Mouse (Mus musculus) spleen, postnatal 10 days (tissue): ENCODE data around the gene Myo18a.
A peak's percentile ranks its signal among the peaks of the same experiment; 100 is the strongest.

Experiments
- DNase-seq, 2 experiments: peaks; one replicate each; pipeline ENCODE4 v3.0.0; 2021 to 2022; ENCODE audit warnings: low spot score in 2 of 2

The Myo18a gene

GRCm38 (mm10) chr11:77867419-77868083 is 104.5 kb downstream of the Myo18a start:
- no peak for DNase-seq

DNA sequence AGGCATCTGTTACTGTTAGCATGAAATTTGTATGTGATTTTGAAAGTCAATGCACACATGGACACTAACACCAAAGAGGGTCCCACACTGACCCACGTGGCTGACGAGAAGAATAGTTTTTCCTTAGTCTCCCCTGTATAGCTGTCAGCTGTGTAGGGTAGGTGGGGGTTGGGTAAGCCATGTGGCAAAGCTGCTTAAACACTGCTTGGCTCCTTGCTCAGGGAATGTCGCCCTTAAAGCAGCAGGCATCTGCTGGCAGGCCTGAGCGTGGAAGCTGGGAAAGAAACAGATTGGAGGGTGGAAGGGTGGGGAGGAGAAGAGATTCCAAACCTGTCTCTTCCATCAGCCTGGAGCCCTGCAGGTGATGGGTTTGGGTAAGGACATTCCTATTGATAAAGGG is 108.4 kb downstream of the Myo18a start:
- no peak for DNase-seq

DNA sequence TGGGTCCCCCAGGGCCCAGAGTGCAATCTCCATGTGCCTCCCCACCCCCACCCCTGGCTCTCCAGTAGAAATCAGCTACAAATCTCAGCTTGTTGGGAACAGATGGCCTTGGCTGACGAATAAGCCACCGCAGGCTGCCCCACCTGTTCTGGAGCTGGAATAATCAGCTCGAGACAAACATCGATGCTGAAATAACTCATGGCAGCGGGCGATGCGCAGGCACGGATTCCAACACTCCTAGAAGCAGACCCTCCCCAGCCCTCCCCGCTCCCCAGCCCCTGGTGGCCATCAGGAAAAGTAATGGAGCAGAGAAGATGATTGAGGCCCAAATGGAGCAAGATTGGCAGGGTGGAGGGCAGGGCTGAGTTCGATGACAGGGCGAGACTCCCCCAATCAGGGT is 109.2 kb downstream of the Myo18a start:
- no peak for DNase-seq

GRCm38 (mm10) chr11:77872685-77873084 is 109.6 kb downstream of the Myo18a start:
- DNase-seq: no peak

DNA sequence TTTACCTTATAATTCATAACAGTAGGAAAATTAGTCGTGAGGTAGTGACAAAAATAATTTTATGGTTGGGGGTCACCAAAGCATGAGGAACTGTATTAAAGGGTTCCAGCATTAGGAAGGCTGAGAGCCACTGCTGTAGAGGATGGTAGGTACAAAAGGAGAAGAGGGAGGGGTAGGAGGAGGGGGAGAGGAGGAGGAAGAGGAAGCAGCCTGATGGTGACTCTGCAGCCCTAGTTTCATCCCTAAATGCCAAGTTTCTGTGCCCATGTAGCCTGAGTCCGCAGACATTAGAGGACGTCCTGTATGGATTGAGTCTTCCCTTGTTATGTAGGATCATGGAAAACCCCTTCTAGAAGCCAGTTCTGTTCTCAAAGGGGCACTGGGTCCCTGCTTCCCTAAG is 110.1 kb downstream of the Myo18a start:
- no peak for DNase-seq

- no peak for DNase-seq
Observed at GRCm38 (mm10) chr11:77874685-77875231, 111.7 kb downstream of the Myo18a start.

GRCm38 (mm10) chr11:77875269-77875668 is 112.2 kb downstream of the Myo18a start:
- no peak for DNase-seq

DNA sequence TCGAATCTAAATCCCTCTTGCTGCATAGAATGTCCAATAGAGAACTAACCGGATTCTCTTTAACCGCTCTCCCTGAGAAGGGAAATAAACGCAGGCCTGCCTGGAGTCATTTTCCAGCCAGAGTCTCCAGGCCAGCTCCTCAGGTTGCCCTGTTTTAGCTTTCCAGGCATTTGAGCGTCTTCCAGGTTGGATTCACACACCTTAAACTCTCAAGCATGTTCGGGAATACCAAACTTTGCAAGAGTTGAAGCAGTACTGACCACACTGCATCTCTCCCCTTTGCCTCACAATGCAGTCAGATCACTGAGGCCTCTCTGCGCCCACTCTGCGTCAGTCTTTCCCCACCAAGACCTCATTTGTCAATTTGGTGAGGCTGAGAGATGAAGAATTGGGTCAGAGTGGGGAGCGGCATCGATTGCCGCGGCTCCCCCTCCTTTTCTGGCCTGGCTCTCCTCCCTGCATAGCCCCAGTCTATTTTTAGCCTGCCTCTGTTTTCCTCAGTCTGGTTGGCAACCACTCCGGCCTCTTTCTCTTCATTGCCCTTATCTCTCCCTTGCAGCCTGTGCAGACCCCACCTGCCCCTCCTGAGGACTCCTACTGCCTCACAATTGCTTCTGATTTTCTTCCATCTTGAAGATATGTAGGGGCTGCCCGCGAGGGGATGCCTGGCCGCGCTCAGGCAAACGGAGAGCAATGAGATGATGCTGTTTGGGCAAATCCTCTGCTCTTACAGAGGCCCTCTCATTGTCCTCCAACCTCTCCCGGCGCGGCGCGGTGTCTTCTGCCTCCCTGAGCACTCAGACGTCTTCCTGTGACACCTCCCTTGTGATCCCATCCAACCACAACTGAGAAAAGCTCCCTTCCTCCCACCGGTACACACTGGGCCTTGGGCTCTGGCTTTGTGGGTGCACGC is 113.1 kb downstream of the Myo18a start:
- no peak for DNase-seq

- DNase-seq: no peak
Observed at GRCm38 (mm10) chr11:77876760-77877148, 113.7 kb downstream of the Myo18a start.

GRCm38 (mm10) chr11:77884524-77885245 is 121.6 kb downstream of the Myo18a start:
- DNase-seq: no peak

GRCm38 (mm10) chr11:77885246-77885575 is 122.2 kb downstream of the Myo18a start:
- no peak for DNase-seq

- peak; percentile 25 to 58 for DNase-seq
Observed at GRCm38 (mm10) chr11:77887373-77887960, 124.4 kb downstream of the Myo18a start.

- DNase-seq: no peak
Observed at GRCm38 (mm10) chr11:77888846-77889245, 125.8 kb downstream of the Myo18a start.

DNA sequence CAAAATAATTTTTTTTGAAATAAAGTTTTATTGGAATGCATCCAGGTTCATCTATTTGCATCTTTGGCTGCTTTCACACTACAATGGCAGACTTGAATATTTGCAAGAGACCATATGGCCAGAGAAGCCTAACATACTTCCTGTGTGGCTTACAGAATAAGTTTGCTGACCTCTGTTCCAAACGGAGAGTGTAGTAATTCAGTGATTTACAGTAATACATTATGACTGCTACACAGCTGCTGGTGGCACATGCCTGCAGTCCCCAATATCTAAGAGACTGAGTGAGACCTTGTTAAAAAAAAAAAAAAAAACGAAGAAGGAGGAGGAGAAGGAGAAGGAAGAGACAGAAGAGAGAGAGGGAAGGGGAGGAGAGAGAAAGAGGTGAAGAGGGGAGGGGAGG is 126.4 kb downstream of the Myo18a start:
- DNase-seq: no peak

- DNase-seq: no peak
Observed at GRCm38 (mm10) chr11:77890648-77891258, 127.7 kb downstream of the Myo18a start.

- no peak for DNase-seq
Observed at GRCm38 (mm10) chr11:77892883-77893282, 129.8 kb downstream of the Myo18a start.

GRCm38 (mm10) chr11:77893283-77893682 is 130.2 kb downstream of the Myo18a start:
- no peak for DNase-seq

DNA sequence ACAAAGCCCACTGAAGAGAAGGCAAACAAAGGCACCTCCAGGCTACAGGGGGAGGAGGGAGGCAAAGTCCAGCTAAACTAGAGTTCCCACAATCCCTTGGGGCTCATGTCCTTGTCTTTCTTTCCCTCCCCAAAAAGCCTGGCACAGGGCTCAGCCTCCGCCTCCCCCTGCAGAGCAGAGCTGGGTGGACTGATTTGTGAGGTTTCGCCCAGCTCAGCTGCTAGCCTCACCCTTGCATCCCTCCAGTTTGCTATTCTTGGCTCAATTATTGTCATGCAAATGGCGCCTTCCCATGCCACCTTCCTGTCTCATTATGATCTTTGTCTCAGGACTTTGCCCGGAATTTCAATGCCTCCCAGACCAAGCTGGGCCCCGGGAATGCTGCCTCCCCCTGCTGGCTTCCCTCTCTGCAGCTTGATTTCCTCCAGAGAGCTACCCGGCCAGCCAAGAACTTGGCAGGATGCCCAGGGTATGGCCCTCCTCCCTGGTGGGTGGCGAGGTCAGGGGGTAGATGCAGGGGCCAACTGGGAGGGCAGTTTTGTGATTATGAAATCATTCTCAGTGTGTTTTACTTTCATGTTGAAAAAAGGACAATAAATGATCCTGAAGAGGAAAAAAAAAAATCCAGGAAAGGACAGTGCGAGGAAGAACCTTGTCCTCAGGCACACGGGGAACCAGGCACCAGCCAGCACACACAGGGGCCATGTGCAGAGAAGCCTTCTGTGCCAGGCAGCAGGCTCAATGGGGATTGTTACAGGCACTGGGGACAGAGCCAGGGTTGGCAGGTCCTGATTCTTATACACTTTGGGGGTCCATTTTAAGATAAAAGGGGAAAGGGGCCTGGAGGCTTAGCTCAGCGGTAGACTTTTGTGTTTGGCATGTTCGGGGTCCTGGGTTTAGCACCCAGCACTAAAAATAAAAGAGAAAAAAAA is 131.0 kb downstream of the Myo18a start, which contains the start of gene Pipox:
TSS of gene Pipox (minus strand) at position 310 of the 932 bp plus-strand sequence.
- peak in 1 of 2 experiments; percentile 45 for DNase-seq

DNA sequence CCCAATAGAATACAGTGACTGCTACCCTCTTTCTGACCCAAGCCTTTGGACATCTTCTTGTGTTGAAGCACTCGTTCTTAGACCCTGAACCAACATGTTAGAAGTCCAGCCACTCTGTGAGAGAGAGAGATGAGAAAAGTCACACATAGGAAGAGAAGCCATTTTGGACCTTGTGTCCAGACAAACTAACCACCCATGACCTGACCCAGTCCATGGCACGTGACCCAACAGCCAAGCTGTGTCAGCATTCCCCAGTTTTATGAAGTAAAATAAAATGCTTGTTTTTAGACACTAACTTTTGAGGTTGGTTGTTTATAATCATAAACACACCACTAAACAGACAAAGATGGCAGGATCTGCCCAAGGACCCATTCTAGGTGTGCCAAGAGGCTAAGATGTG is 131.9 kb downstream of the Myo18a start:
- no peak for DNase-seq

DNA sequence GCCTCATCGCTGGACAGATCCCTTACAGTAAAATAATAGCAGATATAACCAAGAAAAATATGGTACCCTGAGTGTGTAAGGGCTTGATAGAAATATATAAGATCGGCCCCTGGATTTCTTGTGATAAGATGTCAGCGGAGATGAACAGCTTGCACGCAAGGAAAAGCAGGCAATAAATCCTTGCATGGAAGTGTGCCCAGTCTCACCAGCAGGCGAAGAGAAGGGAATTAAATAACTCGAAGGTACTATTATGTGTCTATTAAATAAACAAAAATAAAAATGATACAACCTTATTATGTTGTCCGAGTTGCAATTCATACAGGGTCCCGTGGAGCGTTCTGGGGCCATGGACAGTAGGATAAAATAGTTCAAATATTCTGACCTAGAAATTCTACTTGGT is 133.0 kb downstream of the Myo18a start:
- no peak for DNase-seq
